Mouse (Mus musculus) ovary, adult 18-20 months (tissue): ENCODE results near the gene Cd200r3.

Experiments used
- DNase-seq: peaks from one replicate; pipeline ENCODE4 v3.0.0; 2022; ENCODE audit warnings: low spot score, mixed read lengths

Gene Cd200r3

GRCm38 (mm10) chr16:44943468-44943867 is at the start of gene Cd200r3:
Cd200r3 (plus strand) TSS chr16:44943678.
- no peak for DNase-seq

GRCm38 (mm10) chr16:44932016-44932415 is 11.5 kb upstream of the Cd200r3 start:
- DNase-seq = no peak

- no peak for DNase-seq
These were observed 8.1 kb downstream of the Cd200r3 start for GRCm38 (mm10) chr16:44951360-44952114.

- DNase-seq = no peak
These were observed 18.8 kb downstream of the Cd200r3 start for GRCm38 (mm10) chr16:44962296-44962695.

GRCm38 (mm10) chr16:44962777-44963176 is 19.3 kb downstream of the Cd200r3 start:
- DNase-seq = no peak

- no peak for DNase-seq
These were observed 21.3 kb downstream of the Cd200r3 start for GRCm38 (mm10) chr16:44964526-44965374.

- no peak for DNase-seq
These were observed 21.9 kb downstream of the Cd200r3 start for GRCm38 (mm10) chr16:44965428-44965827.

- DNase-seq = no peak
These were observed 22.4 kb downstream of the Cd200r3 start for GRCm38 (mm10) chr16:44965890-44966289.

- DNase-seq = no peak
These were observed 23.4 kb downstream of the Cd200r3 start for GRCm38 (mm10) chr16:44966891-44967290.

GRCm38 (mm10) chr16:44968113-44968512 is 24.6 kb downstream of the Cd200r3 start:
- DNase-seq = no peak

GRCm38 (mm10) chr16:44970925-44971324 is 27.4 kb downstream of the Cd200r3 start:
- DNase-seq = no peak

- no peak for DNase-seq
These were observed 30.6 kb downstream of the Cd200r3 start for GRCm38 (mm10) chr16:44974042-44974441.

GRCm38 (mm10) chr16:44976081-44976480 is 32.6 kb downstream of the Cd200r3 start:
- no peak for DNase-seq

- DNase-seq = no peak
These were observed 33.6 kb downstream of the Cd200r3 start for GRCm38 (mm10) chr16:44976892-44977633.

GRCm38 (mm10) chr16:44978193-44978592 is 34.7 kb downstream of the Cd200r3 start:
- no peak for DNase-seq

GRCm38 (mm10) chr16:44979355-44979896 is 35.9 kb downstream of the Cd200r3 start:
- DNase-seq = no peak

GRCm38 (mm10) chr16:44982972-44983371 is 39.5 kb downstream of the Cd200r3 start:
- no peak for DNase-seq

- no peak for DNase-seq
These were observed 40.0 kb downstream of the Cd200r3 start for GRCm38 (mm10) chr16:44983379-44984060.

GRCm38 (mm10) chr16:44984111-44984510 is 40.6 kb downstream of the Cd200r3 start:
- DNase-seq = no peak

GRCm38 (mm10) chr16:44984925-44985324 is 41.4 kb downstream of the Cd200r3 start:
- no peak for DNase-seq

- DNase-seq = no peak
These were observed 42.6 kb downstream of the Cd200r3 start for GRCm38 (mm10) chr16:44986029-44986428.
